Mouse (Mus musculus) liver, postnatal 0 days (tissue): ENCODE results near the gene Igtp.

ENCODE experiments used
- CTCF ChIP-seq: sonication (generic); IDR thresholded peaks from 2 replicates; pipeline ENCODE4 v1.5.1; 2016; ENCODE audit warnings: antibody characterized with exemption, low read depth
- EP300 ChIP-seq: IDR thresholded peaks from 2 replicates; pipeline ENCODE4 v1.6.1; 2016; ENCODE audit warnings: antibody characterized with exemption, low read depth, mild to moderate bottlenecking

DNA sequence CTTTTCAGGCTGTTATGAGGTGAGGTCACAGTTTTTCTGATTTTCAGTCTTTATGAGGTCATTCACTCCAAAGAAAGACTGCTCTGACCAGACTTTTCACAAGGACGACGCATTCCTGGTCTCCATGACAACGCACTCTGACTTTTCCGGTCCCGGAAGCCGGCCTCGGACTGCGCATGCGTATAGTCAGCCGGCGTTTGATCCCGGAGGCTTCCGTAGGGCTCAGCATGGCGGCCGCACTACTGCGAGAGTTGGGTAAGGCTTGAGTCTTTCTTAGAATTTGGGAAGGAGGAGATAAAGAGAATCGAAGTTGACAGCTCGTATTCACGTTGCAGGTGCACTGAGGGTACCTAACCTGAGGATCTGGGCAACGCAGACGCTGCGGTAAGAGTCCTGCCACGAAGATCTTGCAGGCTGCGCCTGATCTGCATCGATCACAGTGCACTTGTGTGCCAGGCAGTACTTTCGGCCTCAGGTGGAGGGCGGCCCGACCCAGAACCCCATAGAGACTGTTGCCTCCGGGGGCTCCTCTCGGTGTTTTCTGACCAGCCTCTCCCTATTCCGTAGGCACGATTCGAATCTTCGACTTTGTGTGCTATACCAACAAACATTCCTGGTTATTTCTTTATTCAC is 27.8 kb upstream of the Igtp start, which contains the start of gene Mrpl22:
- TF ChIP-seq CTCF, result no peak
- TF ChIP-seq EP300, result peak; percentile 64; the same call in 1 of the 2 replicates
